Mouse (Mus musculus) lung, adult 2 months (tissue): ENCODE measurements around the gene Lpo.

Experiments
- CTCF ChIP-seq: fragments of 200-500 bp; IDR thresholded peaks from 2 replicates; pipeline ENCODE4 v1.5.1; 2011; ENCODE audit warnings: mild to moderate bottlenecking, low read length, control low read depth; ENCODE audit not compliant: insufficient read depth
- POLR2A ChIP-seq: fragments of 200-500 bp; IDR thresholded peaks from 2 replicates; pipeline ENCODE4 v1.6.1; 2011; ENCODE audit warnings: low read depth, mild to moderate bottlenecking, control low read depth, low read length, borderline replicate concordance; ENCODE audit errors: extremely low read depth

- TF ChIP-seq CTCF, result no peak
- no peak for TF ChIP-seq POLR2A
Measured at GRCm38 (mm10) chr11:87762702-87763385, 65.2 kb downstream of the Lpo start.
